Mouse (Mus musculus): ENCODE results near the gene Trim66. TPM values are rescaled to one million over a fixed set of nuclear protein-coding genes. Genes with fewer than 3 reads are reported as not detected.
A peak's percentile ranks its signal among the peaks of the same experiment; 100 is the strongest.

Trim66 gene
- polyA plus RNA-seq, 1 experiment, result 0.55 TPM

- no peaks in the 10 kb centered on the region for H3K27me3 ChIP-seq (ENCODE audit: control insufficient read depth, insufficient read depth, insufficient read length)
- no peak overlapping the region for H3K4me3 ChIP-seq
- no peak for TF ChIP-seq CEBPB (IDR thresholded peaks at IDR 0.05; ENCODE audit: insufficient read depth, poor library complexity, severe bottlenecking)
- TF ChIP-seq REST (IDR thresholded peaks at IDR 0.05; ENCODE audit: insufficient read depth, insufficient read length), result no peak
- no peak for TF ChIP-seq TCF3 (IDR thresholded peaks at IDR 0.05; ENCODE audit: insufficient read length, low read depth)
- H3ac ChIP-seq (ENCODE audit: control insufficient read depth, insufficient read length), result no peak overlapping the region
- no peaks in the 10 kb centered on the region for H3K79me2 ChIP-seq (ENCODE audit: control insufficient read depth, insufficient read depth)
- H3K36me3 ChIP-seq (ENCODE audit: control insufficient read depth, insufficient read depth), result no peaks in the 10 kb centered on the region
- H3K4me2 ChIP-seq (ENCODE audit: low read depth), result no peak overlapping the region
These were observed 362 bp downstream of the Trim66 start for GRCm38 (mm10) chr7:109507572-109507971.

GRCm38 (mm10) chr7:109507119-109507518, 815 bp downstream of the Trim66 start:
- H3K4me3 ChIP-seq, result no peak overlapping the region
- TF ChIP-seq SRF (IDR thresholded peaks at IDR 0.05; ENCODE audit: control insufficient read depth, insufficient read length, low read depth) (no peak), MYOG (IDR thresholded peaks at IDR 0.05; ENCODE audit: control insufficient read depth in 1 of 3, insufficient read depth in 1 of 3, insufficient read length in 2 of 3, low read depth in 2 of 3) (no peak), USF1 (IDR thresholded peaks at IDR 0.05; ENCODE audit: low read depth) (no peak)
- no peaks in the 10 kb centered on the region for H3K79me2 ChIP-seq (ENCODE audit: control insufficient read depth, insufficient read depth)
- H3ac ChIP-seq (ENCODE audit: control insufficient read depth, insufficient read length), result no peak overlapping the region
- no peaks in the 10 kb centered on the region for H3K27me3 ChIP-seq (ENCODE audit: control insufficient read depth, insufficient read depth, insufficient read length)
- H3K4me2 ChIP-seq (ENCODE audit: low read depth), result no peak overlapping the region
- no peaks in the 10 kb centered on the region for H3K36me3 ChIP-seq (ENCODE audit: control insufficient read depth, insufficient read depth)

- H3K4me3 ChIP-seq, result no peak overlapping the region
- H3ac ChIP-seq (ENCODE audit: control insufficient read depth, insufficient read length), result no peak overlapping the region
- no peak for TF ChIP-seq MYOG (IDR thresholded peaks at IDR 0.05; ENCODE audit: control insufficient read depth in 1 of 3, insufficient read depth in 1 of 3, insufficient read length in 2 of 3, low read depth in 2 of 3)
- no peak for TF ChIP-seq POLR2AphosphoS2 (IDR thresholded peaks at IDR 0.05; ENCODE audit: insufficient read length, low read depth)
- no peak for TF ChIP-seq CEBPB (IDR thresholded peaks at IDR 0.05; ENCODE audit: insufficient read depth, poor library complexity, severe bottlenecking)
- TF ChIP-seq SRF (IDR thresholded peaks at IDR 0.05; ENCODE audit: control insufficient read depth, insufficient read length, low read depth), result no peak
- no peak for TF ChIP-seq TCF12 (IDR thresholded peaks at IDR 0.05; ENCODE audit: insufficient read depth, poor library complexity, severe bottlenecking)
- no peak for TF ChIP-seq POLR2A (IDR thresholded peaks at IDR 0.05; ENCODE audit: insufficient read length, low read depth)
- no peak for TF ChIP-seq TCF3 (IDR thresholded peaks at IDR 0.05; ENCODE audit: insufficient read length, low read depth)
- no peak for TF ChIP-seq USF1 (IDR thresholded peaks at IDR 0.05; ENCODE audit: low read depth)
- no peak for TF ChIP-seq E2F4 (IDR thresholded peaks at IDR 0.05; ENCODE audit: insufficient read depth)
- no peak for TF ChIP-seq MYOD1 (IDR thresholded peaks at IDR 0.05; ENCODE audit: control insufficient read depth in 1 of 3, insufficient read length in 2 of 3, low read depth in 2 of 3)
- no peak for TF ChIP-seq MAX (IDR thresholded peaks at IDR 0.05; ENCODE audit: low read depth)
- TF ChIP-seq REST (IDR thresholded peaks at IDR 0.05; ENCODE audit: insufficient read depth, insufficient read length), result no peak
- H3K79me2 ChIP-seq (ENCODE audit: control insufficient read depth, insufficient read depth), result no peaks in the 10 kb centered on the region
- no peak overlapping the region for H3K4me2 ChIP-seq (ENCODE audit: low read depth)
- no peaks in the 10 kb centered on the region for H3K36me3 ChIP-seq (ENCODE audit: control insufficient read depth, insufficient read depth)
- no peaks in the 10 kb centered on the region for H3K27me3 ChIP-seq (ENCODE audit: control insufficient read depth, insufficient read depth, insufficient read length)
These were observed 10.4 kb downstream of the Trim66 start for GRCm38 (mm10) chr7:109497507-109497906.

- Histone ChIP-seq H3K36me3 (ENCODE audit: control insufficient read depth, insufficient read depth) (no peaks in the 10 kb centered on the region), H3K27me3 (ENCODE audit: control insufficient read depth, insufficient read depth, insufficient read length) (no peaks in the 10 kb centered on the region), H3ac (ENCODE audit: control insufficient read depth, insufficient read length) (no peak overlapping the region), H3K4me3 (no peak overlapping the region), H3K79me2 (ENCODE audit: control insufficient read depth, insufficient read depth) (no peaks in the 10 kb centered on the region), H3K4me2 (ENCODE audit: low read depth) (peak overlapping the region; percentile 24)
- no peak for TF ChIP-seq USF1 (IDR thresholded peaks at IDR 0.05; ENCODE audit: low read depth)
- no peak for TF ChIP-seq SRF (IDR thresholded peaks at IDR 0.05; ENCODE audit: control insufficient read depth, insufficient read length, low read depth)
- TF ChIP-seq POLR2AphosphoS2 (IDR thresholded peaks at IDR 0.05; ENCODE audit: insufficient read length, low read depth), result no peak
- no peak for TF ChIP-seq REST (IDR thresholded peaks at IDR 0.05; ENCODE audit: insufficient read depth, insufficient read length)
- TF ChIP-seq MYOD1 (IDR thresholded peaks at IDR 0.05; ENCODE audit: control insufficient read depth in 1 of 3, insufficient read length in 2 of 3, low read depth in 2 of 3), result no peak
- peak; percentile 69; the same call in 1 of the 2 replicates for TF ChIP-seq CEBPB (IDR thresholded peaks at IDR 0.05; ENCODE audit: insufficient read depth, poor library complexity, severe bottlenecking)
- no peak for TF ChIP-seq E2F4 (IDR thresholded peaks at IDR 0.05; ENCODE audit: insufficient read depth)
These were observed 14.3 kb downstream of the Trim66 start for GRCm38 (mm10) chr7:109493319-109494316.

GRCm38 (mm10) chr7:109492616-109493318, 15.2 kb downstream of the Trim66 start:
- Histone ChIP-seq H3K27me3 (ENCODE audit: control insufficient read depth, insufficient read depth, insufficient read length) (no peaks in the 10 kb centered on the region), H3K79me2 (ENCODE audit: control insufficient read depth, insufficient read depth) (no peaks in the 10 kb centered on the region), H3ac (ENCODE audit: control insufficient read depth, insufficient read length) (no peak overlapping the region), H3K4me2 (ENCODE audit: low read depth) (peak overlapping the region; percentile 24), H3K4me3 (no peak overlapping the region), H3K36me3 (ENCODE audit: control insufficient read depth, insufficient read depth) (no peaks in the 10 kb centered on the region)
- TF ChIP-seq TCF3 (IDR thresholded peaks at IDR 0.05; ENCODE audit: insufficient read length, low read depth), result no peak
- no peak for TF ChIP-seq MYOG (IDR thresholded peaks at IDR 0.05; ENCODE audit: control insufficient read depth in 1 of 3, insufficient read depth in 1 of 3, insufficient read length in 2 of 3, low read depth in 2 of 3)
- no peak for TF ChIP-seq E2F4 (IDR thresholded peaks at IDR 0.05; ENCODE audit: insufficient read depth)
- TF ChIP-seq TCF12 (IDR thresholded peaks at IDR 0.05; ENCODE audit: insufficient read depth, poor library complexity, severe bottlenecking), result no peak
- no peak for TF ChIP-seq MYOD1 (IDR thresholded peaks at IDR 0.05; ENCODE audit: control insufficient read depth in 1 of 3, insufficient read length in 2 of 3, low read depth in 2 of 3)
- no peak for TF ChIP-seq POLR2A (IDR thresholded peaks at IDR 0.05; ENCODE audit: insufficient read length, low read depth)

Data from myocyte (in vitro differentiated cells).